Mouse (Mus musculus): ENCODE measurements around the gene Rxra. TPM values are rescaled to one million over a fixed set of nuclear protein-coding genes. Genes with fewer than 3 reads are reported as not detected.

Gene Rxra
- total and polyA plus RNA-seq, 2 experiments from 2014 or later = 2.3 to 20.2 TPM

- Histone ChIP-seq H3K9me3 (ENCODE audit: low read length) (no peaks in the 10 kb centered on the region), H3K4me2 (ENCODE audit: low read depth, low read length, poor library complexity, severe bottlenecking) (no peak overlapping the region), H3K4me1 (ENCODE audit: insufficient read depth, low read length) (peaks cover 19% of the 10 kb centered on the region), H3K27me3 (ENCODE audit: insufficient read depth, low read length) (no peaks in the 10 kb centered on the region), H3K36me3 (ENCODE audit: insufficient read depth, low read length) (no peaks in the 10 kb centered on the region), H3K9ac (replicated peaks; ENCODE audit: low read length, poor library complexity, severe bottlenecking) (no peak overlapping the region), H3K4me3 (ENCODE audit: low read depth, low read length) (no peak overlapping the region), H3K27ac (ENCODE audit: low read depth, low read length) (peak overlapping the region; percentile 27; the same call in 1 of the 2 replicates)
- DNase-seq (ENCODE audit: low spot score) = peak; percentile 94
- 11% methylated on average over 7 of the region's 7 CpGs for WGBS
- TF ChIP-seq CTCF (IDR thresholded peaks at IDR 0.05) = peak; percentile 63
- ATAC-seq (ENCODE audit: low FRiP score) = peak; percentile 80
These were observed 23.3 kb downstream of the Rxra start for GRCm38 (mm10) chr2:27699574-27699973.

GRCm38 (mm10) chr2:27702283-27702682 is 26.0 kb downstream of the Rxra start:
- Histone ChIP-seq H3K4me1 (ENCODE audit: insufficient read depth, low read length) (peaks cover 19% of the 10 kb centered on the region), H3K27ac (ENCODE audit: low read depth, low read length) (no peak overlapping the region), H3K4me3 (ENCODE audit: low read depth, low read length) (no peak overlapping the region), H3K9me3 (ENCODE audit: low read length) (no peaks in the 10 kb centered on the region), H3K27me3 (ENCODE audit: insufficient read depth, low read length) (no peaks in the 10 kb centered on the region), H3K36me3 (ENCODE audit: insufficient read depth, low read length) (no peaks in the 10 kb centered on the region), H3K4me2 (ENCODE audit: low read depth, low read length, poor library complexity, severe bottlenecking) (no peak overlapping the region), H3K9ac (replicated peaks; ENCODE audit: low read length, poor library complexity, severe bottlenecking) (no peak overlapping the region)
- ATAC-seq (ENCODE audit: low FRiP score) (no peak), DNase-seq (ENCODE audit: low spot score) (no peak)
- no peak for TF ChIP-seq CTCF (IDR thresholded peaks at IDR 0.05)
- 64% methylated on average over 3 of the region's 3 CpGs for WGBS

GRCm38 (mm10) chr2:27702904-27703666 is 26.8 kb downstream of the Rxra start:
- Histone ChIP-seq H3K4me2 (ENCODE audit: low read depth, low read length, poor library complexity, severe bottlenecking) (no peak overlapping the region), H3K4me1 (ENCODE audit: insufficient read depth, low read length) (peaks cover 19% of the 10 kb centered on the region), H3K4me3 (ENCODE audit: low read depth, low read length) (no peak overlapping the region), H3K27me3 (ENCODE audit: insufficient read depth, low read length) (no peaks in the 10 kb centered on the region), H3K36me3 (ENCODE audit: insufficient read depth, low read length) (no peaks in the 10 kb centered on the region), H3K27ac (ENCODE audit: low read depth, low read length) (no peak overlapping the region), H3K9ac (replicated peaks; ENCODE audit: low read length, poor library complexity, severe bottlenecking) (no peak overlapping the region), H3K9me3 (ENCODE audit: low read length) (no peaks in the 10 kb centered on the region)
- no peak for TF ChIP-seq CTCF (IDR thresholded peaks at IDR 0.05)
- 81% methylated on average over 10 of the region's 10 CpGs for WGBS
- ATAC-seq (ENCODE audit: low FRiP score) = no peak
- DNase-seq (ENCODE audit: low spot score) = no peak

DNA sequence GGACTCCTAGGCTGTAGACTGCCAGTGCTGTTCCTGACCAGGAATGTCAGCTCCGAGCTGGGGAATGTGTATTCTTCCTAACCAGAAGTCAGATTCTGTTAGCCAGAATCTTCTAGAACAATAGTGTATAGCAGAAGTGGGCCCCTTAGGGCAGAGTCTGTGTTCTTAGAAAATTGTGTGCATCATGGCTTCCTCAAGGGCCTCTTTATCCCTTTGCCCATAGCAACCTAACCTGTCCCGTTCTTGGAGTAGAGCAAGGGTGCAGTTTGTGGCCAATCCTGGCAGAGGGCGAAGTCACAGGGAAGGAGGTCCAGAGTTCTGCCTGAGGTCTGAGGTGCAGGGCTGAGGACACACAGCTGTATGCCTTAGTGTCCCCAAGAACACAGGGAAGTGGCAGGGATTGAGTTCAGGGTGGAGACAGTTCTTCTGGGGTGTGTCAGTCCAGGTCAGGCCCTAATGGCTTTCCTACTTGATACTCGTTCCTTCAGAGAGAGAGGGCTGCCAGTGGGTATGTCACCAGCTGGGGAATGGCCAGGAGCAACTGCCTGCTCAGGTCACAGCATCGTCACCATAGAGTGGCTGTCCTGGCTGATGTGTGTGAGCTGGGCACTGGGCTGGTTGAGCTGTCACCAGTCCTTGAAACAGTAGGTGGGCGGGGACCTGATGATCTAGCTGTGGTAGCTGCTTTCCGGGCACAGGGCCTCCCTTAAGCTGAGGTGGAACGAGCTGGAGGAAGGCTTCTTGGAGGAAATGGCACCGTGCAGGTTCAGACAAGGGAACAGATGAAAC is 27.8 kb downstream of the Rxra start:
- Histone ChIP-seq H3K4me2 (ENCODE audit: low read depth, low read length, poor library complexity, severe bottlenecking) (no peak overlapping the region), H3K27ac (ENCODE audit: low read depth, low read length) (no peak overlapping the region), H3K4me1 (ENCODE audit: insufficient read depth, low read length) (peaks cover 13% of the 10 kb centered on the region), H3K36me3 (ENCODE audit: insufficient read depth, low read length) (no peaks in the 10 kb centered on the region), H3K9me3 (ENCODE audit: low read length) (no peaks in the 10 kb centered on the region), H3K27me3 (ENCODE audit: insufficient read depth, low read length) (no peaks in the 10 kb centered on the region), H3K9ac (replicated peaks; ENCODE audit: low read length, poor library complexity, severe bottlenecking) (no peak overlapping the region), H3K4me3 (ENCODE audit: low read depth, low read length) (no peak overlapping the region)
- no peak for DNase-seq (ENCODE audit: low spot score)
- WGBS = 75% methylated on average over 9 of the region's 9 CpGs
- no peak for ATAC-seq (ENCODE audit: low FRiP score)
- TF ChIP-seq CTCF (IDR thresholded peaks at IDR 0.05) = no peak

DNA sequence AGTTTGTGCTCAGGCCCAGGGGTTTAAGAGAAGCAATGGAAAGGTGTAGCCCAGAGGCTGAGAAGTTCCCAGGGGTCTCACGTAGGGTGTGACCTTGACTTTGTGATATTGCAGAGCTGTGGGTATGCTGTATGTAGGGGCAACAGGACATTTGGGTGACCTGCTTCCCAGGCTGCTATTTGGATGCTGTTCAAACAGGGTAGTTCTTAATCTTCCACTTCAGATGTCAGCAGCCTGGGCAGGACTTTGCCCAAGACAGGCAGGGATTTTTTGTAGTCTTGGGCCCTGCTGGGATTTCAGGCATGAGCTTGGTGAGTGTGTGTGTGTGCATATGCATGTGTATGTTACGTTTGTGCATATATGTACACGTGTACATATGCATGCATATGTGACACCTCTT is 28.4 kb downstream of the Rxra start:
- Histone ChIP-seq H3K9ac (replicated peaks; ENCODE audit: low read length, poor library complexity, severe bottlenecking) (no peak overlapping the region), H3K4me1 (ENCODE audit: insufficient read depth, low read length) (peaks cover 8% of the 10 kb centered on the region), H3K36me3 (ENCODE audit: insufficient read depth, low read length) (no peaks in the 10 kb centered on the region), H3K27me3 (ENCODE audit: insufficient read depth, low read length) (no peaks in the 10 kb centered on the region), H3K9me3 (ENCODE audit: low read length) (no peaks in the 10 kb centered on the region), H3K4me2 (ENCODE audit: low read depth, low read length, poor library complexity, severe bottlenecking) (no peak overlapping the region), H3K4me3 (ENCODE audit: low read depth, low read length) (no peak overlapping the region), H3K27ac (ENCODE audit: low read depth, low read length) (no peak overlapping the region)
- no peak for ATAC-seq (ENCODE audit: low FRiP score)
- DNase-seq (ENCODE audit: low spot score) = no peak
- no peak for TF ChIP-seq CTCF (IDR thresholded peaks at IDR 0.05)
- WGBS = 91% methylated on average over 3 of the region's 3 CpGs

DNA sequence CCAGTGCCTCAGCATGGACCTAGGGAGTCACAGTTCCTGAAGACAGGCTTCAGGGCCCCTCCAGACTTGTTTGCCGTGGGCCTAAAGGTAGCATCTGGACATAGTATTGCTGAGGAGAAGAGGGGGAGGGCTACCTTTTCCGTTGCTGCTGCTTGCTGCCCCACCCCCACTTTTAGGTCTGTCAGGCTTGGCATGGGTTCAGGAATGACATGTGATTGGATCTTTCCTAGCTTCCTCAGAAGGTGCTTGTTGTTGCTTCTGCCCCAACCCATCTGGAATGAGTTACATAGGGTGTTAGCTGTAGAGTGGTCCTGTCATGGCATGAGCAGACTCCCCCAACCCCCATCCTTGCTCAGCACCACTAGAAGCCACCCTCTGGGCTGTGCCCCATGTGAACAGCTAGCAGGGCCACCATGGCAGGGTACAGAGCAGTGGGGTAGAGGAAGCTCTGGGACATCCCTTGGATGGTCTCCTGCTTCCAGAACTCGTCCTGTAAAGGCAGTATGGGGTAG is 34.7 kb downstream of the Rxra start:
- ATAC-seq (ENCODE audit: low FRiP score) = no peak
- no peak overlapping the region for H3K4me3 ChIP-seq (ENCODE audit: low read depth, low read length)
- H3K4me2 ChIP-seq (ENCODE audit: low read depth, low read length, poor library complexity, severe bottlenecking) = no peak overlapping the region
- no peak for DNase-seq (ENCODE audit: low spot score)
- no peaks in the 10 kb centered on the region for H3K36me3 ChIP-seq (ENCODE audit: insufficient read depth, low read length)
- 72% methylated on average over 3 of the region's 3 CpGs for WGBS
- H3K9me3 ChIP-seq (ENCODE audit: low read length) = no peaks in the 10 kb centered on the region
- H3K4me1 ChIP-seq (ENCODE audit: insufficient read depth, low read length) = no peaks in the 10 kb centered on the region
- H3K27ac ChIP-seq (ENCODE audit: low read depth, low read length) = no peak overlapping the region
- no peak overlapping the region for H3K9ac ChIP-seq (replicated peaks; ENCODE audit: low read length, poor library complexity, severe bottlenecking)
- H3K27me3 ChIP-seq (ENCODE audit: insufficient read depth, low read length) = no peaks in the 10 kb centered on the region
- TF ChIP-seq CTCF (IDR thresholded peaks at IDR 0.05) = no peak
